Mouse (Mus musculus) stomach, embryonic 16.5 days (tissue): ENCODE measurements at regions not wholly inside any gene's neighbourhood (a gene's known extent, or its start where the extent isn't known, plus 50 kb on each side); places are given as distances from the start of the nearest gene placed in this dataset.

Experiments used
- ATAC-seq: fragments of 200-750 bp; cut with Nextera tagmentation; 2 replicates; pipeline ENCODE4 v1.8.0; 2017; ENCODE audit warnings: moderate number of reproducible peaks, moderate TSS enrichment; ENCODE audit not compliant: insufficient read depth, low FRiP score
- H3K27ac ChIP-seq: fragments of 300-500 bp; sonication (generic); 2 replicates; pipeline ENCODE4 v1.5.1; 2014; ENCODE audit warnings: low read length
- H3K27me3 ChIP-seq: fragments of 300-500 bp; sonication (generic); 2 replicates; pipeline ENCODE4 v1.6.1; 2014; ENCODE audit warnings: low read length, control low read depth, mixed read lengths; ENCODE audit not compliant: control insufficient read depth, insufficient read depth
- H3K36me3 ChIP-seq: fragments of 300-500 bp; sonication (generic); 2 replicates; pipeline ENCODE4 v1.6.1; 2014; ENCODE audit warnings: low read length; ENCODE audit not compliant: control insufficient read depth, insufficient read depth
- H3K4me1 ChIP-seq: fragments of 300-500 bp; sonication (generic); 2 replicates; pipeline ENCODE4 v1.6.1; 2014; ENCODE audit warnings: low read length, control low read depth, mixed read lengths; ENCODE audit not compliant: control insufficient read depth, insufficient read depth
- H3K4me2 ChIP-seq: fragments of 300-500 bp; sonication (generic); 2 replicates; pipeline ENCODE4 v1.6.1; 2014; ENCODE audit warnings: low read depth, low read length, mixed read lengths
- H3K4me3 ChIP-seq: fragments of 300-500 bp; sonication (generic); replicated peaks from 2 replicates; pipeline ENCODE4 v1.5.1; 2014; ENCODE audit warnings: mild to moderate bottlenecking, low read length
- H3K9ac ChIP-seq: fragments of 300-500 bp; sonication (generic); 2 replicates; pipeline ENCODE4 v1.6.1; 2014; ENCODE audit warnings: low read length
- H3K9me3 ChIP-seq: fragments of 300-500 bp; sonication (generic); replicated peaks from 2 replicates; pipeline ENCODE4 v1.6.1; 2016; ENCODE audit warnings: low read length, control low read depth; ENCODE audit not compliant: control insufficient read depth
- WGBS: fragments of 180-500 bp; shearing (Covaris S2); extraction: QIAGEN DNeasy Blood & Tissue Kit; methylation state at CpG from one replicate; pipeline ENCODE4 v1.1.7; 2014; 5-methylcytosine and 5-hydroxymethylcytosine counted together

- Histone ChIP-seq H3K27me3 (no peaks in the 10 kb centered on the region), H3K9me3 (no peaks in the 10 kb centered on the region), H3K4me3 (no peak overlapping the region), H3K4me2 (no peak overlapping the region), H3K36me3 (no peaks in the 10 kb centered on the region), H3K9ac (no peak overlapping the region), H3K4me1 (no peaks in the 10 kb centered on the region), H3K27ac (no peak overlapping the region)
- ATAC-seq = no peak
- 83% methylated on average over 3 of the region's 3 CpGs for WGBS
These were observed 384.9 kb upstream of the Sel1l start for GRCm38 (mm10) chr12:92233650-92234408.

GRCm38 (mm10) chr12:92228585-92228984 lies 379.6 kb upstream of the Sel1l start:
- H3K9ac ChIP-seq = no peak overlapping the region
- H3K27ac ChIP-seq = no peak overlapping the region
- H3K27me3 ChIP-seq = no peaks in the 10 kb centered on the region
- H3K36me3 ChIP-seq = no peaks in the 10 kb centered on the region
- no peak overlapping the region for H3K4me2 ChIP-seq
- 81% methylated on average over 4 of the region's 4 CpGs for WGBS
- H3K4me1 ChIP-seq = no peaks in the 10 kb centered on the region
- ATAC-seq = no peak
- H3K4me3 ChIP-seq = no peak overlapping the region
- H3K9me3 ChIP-seq = no peaks in the 10 kb centered on the region

- H3K4me3 ChIP-seq = no peak overlapping the region
- H3K4me2 ChIP-seq = no peak overlapping the region
- no peak for ATAC-seq
- no peak overlapping the region for H3K27ac ChIP-seq
- no peak overlapping the region for H3K9ac ChIP-seq
- H3K4me1 ChIP-seq = no peaks in the 10 kb centered on the region
- H3K9me3 ChIP-seq = no peaks in the 10 kb centered on the region
- H3K36me3 ChIP-seq = no peaks in the 10 kb centered on the region
- no peaks in the 10 kb centered on the region for H3K27me3 ChIP-seq
- WGBS = 87% methylated on average over 4 of the region's 4 CpGs
These were observed 354.4 kb upstream of the Sel1l start for GRCm38 (mm10) chr12:92203351-92203750.

- H3K4me1 ChIP-seq = no peaks in the 10 kb centered on the region
- H3K4me3 ChIP-seq = no peak overlapping the region
- H3K27ac ChIP-seq = no peak overlapping the region
- ATAC-seq = no peak; the same call in 1 of the 2 replicates
- 48% methylated on average over 1 of the region's 1 CpGs for WGBS
- H3K4me2 ChIP-seq = no peak overlapping the region
- no peaks in the 10 kb centered on the region for H3K36me3 ChIP-seq
- no peak overlapping the region for H3K9ac ChIP-seq
- no peaks in the 10 kb centered on the region for H3K27me3 ChIP-seq
- H3K9me3 ChIP-seq = no peaks in the 10 kb centered on the region
These were observed 351.6 kb upstream of the Sel1l start for GRCm38 (mm10) chr12:92200602-92201001.

GRCm38 (mm10) chr12:92198738-92199477 lies 350.0 kb upstream of the Sel1l start:
- no peak overlapping the region for H3K4me2 ChIP-seq
- H3K27ac ChIP-seq = no peak overlapping the region
- no peaks in the 10 kb centered on the region for H3K9me3 ChIP-seq
- no peaks in the 10 kb centered on the region for H3K27me3 ChIP-seq
- no peaks in the 10 kb centered on the region for H3K4me1 ChIP-seq
- no peak overlapping the region for H3K9ac ChIP-seq
- no peak for ATAC-seq
- H3K4me3 ChIP-seq = no peak overlapping the region
- WGBS = 76% methylated on average over 5 of the region's 5 CpGs
- no peaks in the 10 kb centered on the region for H3K36me3 ChIP-seq

- Histone ChIP-seq H3K36me3 (no peaks in the 10 kb centered on the region), H3K9me3 (no peaks in the 10 kb centered on the region), H3K27ac (no peak overlapping the region), H3K4me1 (no peaks in the 10 kb centered on the region), H3K9ac (no peak overlapping the region), H3K4me3 (no peak overlapping the region), H3K4me2 (no peak overlapping the region), H3K27me3 (no peaks in the 10 kb centered on the region)
- WGBS = 79% methylated on average over 6 of the region's 6 CpGs
- ATAC-seq = no peak
These were observed 345.2 kb upstream of the Sel1l start for GRCm38 (mm10) chr12:92193934-92194685.

GRCm38 (mm10) chr12:92193199-92193933 lies 344.4 kb upstream of the Sel1l start:
- H3K9me3 ChIP-seq = no peaks in the 10 kb centered on the region
- H3K4me1 ChIP-seq = no peaks in the 10 kb centered on the region
- 74% methylated on average over 8 of the region's 8 CpGs for WGBS
- no peaks in the 10 kb centered on the region for H3K36me3 ChIP-seq
- no peaks in the 10 kb centered on the region for H3K27me3 ChIP-seq
- no peak overlapping the region for H3K4me2 ChIP-seq
- no peak for ATAC-seq
- no peak overlapping the region for H3K27ac ChIP-seq
- H3K4me3 ChIP-seq = no peak overlapping the region
- H3K9ac ChIP-seq = no peak overlapping the region

- no peaks in the 10 kb centered on the region for H3K9me3 ChIP-seq
- H3K27me3 ChIP-seq = no peaks in the 10 kb centered on the region
These were observed 340.1 kb upstream of the Sel1l start for GRCm38 (mm10) chr12:92189022-92189421.

More at GRCm38 (mm10) chr12:92189022-92189421, 340.1 kb upstream of the Sel1l start:
- ATAC-seq = no peak
- Histone ChIP-seq H3K4me3 (no peak overlapping the region), H3K27ac (no peak overlapping the region), H3K36me3 (no peaks in the 10 kb centered on the region), H3K4me1 (no peaks in the 10 kb centered on the region), H3K9ac (no peak overlapping the region), H3K4me2 (no peak overlapping the region)
